Mouse (Mus musculus): ENCODE measurements at regions not wholly inside any gene's neighbourhood (a gene's known extent, or its start where the extent isn't known, plus 50 kb on each side); places are given as distances from the start of the nearest gene placed in this dataset.

GRCm38 (mm10) chr8:17782650-17783049 lies 1195.4 kb downstream of the Defb40 start:
- no peaks in the 10 kb centered on the region for H3K27me3 ChIP-seq
- H3K4me3 ChIP-seq = no peak overlapping the region
- WGBS = 60% methylated on average over 1 of the region's 1 CpGs
- H3K9me3 ChIP-seq (replicated peaks) = no peaks in the 10 kb centered on the region; the same call in 1 of the 2 replicates
- H3K9ac ChIP-seq = no peak overlapping the region
- peak; percentile 52; the same call in 1 of the 2 replicates for ATAC-seq (ENCODE audit: low FRiP score)
- no peaks in the 10 kb centered on the region for H3K36me3 ChIP-seq
- H3K4me1 ChIP-seq = no peaks in the 10 kb centered on the region
- H3K27ac ChIP-seq = no peak overlapping the region
- H3K4me2 ChIP-seq (replicated peaks) = no peak overlapping the region

GRCm38 (mm10) chr8:17781559-17782283 lies 1196.3 kb downstream of the Defb40 start:
- Histone ChIP-seq H3K4me1 (no peaks in the 10 kb centered on the region), H3K27ac (no peak overlapping the region; the same call in 1 of the 2 replicates), H3K36me3 (no peaks in the 10 kb centered on the region), H3K4me3 (no peak overlapping the region), H3K9me3 (replicated peaks) (no peaks in the 10 kb centered on the region; the same call in 1 of the 2 replicates), H3K4me2 (replicated peaks) (no peak overlapping the region), H3K27me3 (no peaks in the 10 kb centered on the region), H3K9ac (no peak overlapping the region)
- 76% methylated on average over 2 of the region's 2 CpGs for WGBS
- ATAC-seq (ENCODE audit: low FRiP score) = peak; percentile 57

GRCm38 (mm10) chr8:17775411-17775810 lies 1202.6 kb downstream of the Defb40 start:
- H3K36me3 ChIP-seq = no peaks in the 10 kb centered on the region
- H3K9me3 ChIP-seq (replicated peaks) = no peaks in the 10 kb centered on the region; the same call in 1 of the 2 replicates
- no peaks in the 10 kb centered on the region for H3K4me1 ChIP-seq
- WGBS = 53% methylated on average over 3 of the region's 3 CpGs
- H3K9ac ChIP-seq = no peak overlapping the region
- H3K4me3 ChIP-seq = no peak overlapping the region
- no peak overlapping the region for H3K27ac ChIP-seq
- no peak overlapping the region for H3K4me2 ChIP-seq (replicated peaks)
- H3K27me3 ChIP-seq = no peaks in the 10 kb centered on the region
- peak; percentile 48; the same call in 1 of the 2 replicates for ATAC-seq (ENCODE audit: low FRiP score)

GRCm38 (mm10) chr8:17773311-17773710 lies 1204.7 kb downstream of the Defb40 start:
- Histone ChIP-seq H3K4me1 (no peaks in the 10 kb centered on the region), H3K27ac (no peak overlapping the region), H3K9ac (no peak overlapping the region), H3K9me3 (replicated peaks) (no peaks in the 10 kb centered on the region), H3K27me3 (no peaks in the 10 kb centered on the region), H3K36me3 (no peaks in the 10 kb centered on the region), H3K4me2 (replicated peaks) (no peak overlapping the region), H3K4me3 (no peak overlapping the region)
- ATAC-seq (ENCODE audit: low FRiP score) = no peak
- 88% methylated on average over 1 of the region's 1 CpGs for WGBS

- H3K36me3 ChIP-seq = no peaks in the 10 kb centered on the region
- no peaks in the 10 kb centered on the region for H3K9me3 ChIP-seq (replicated peaks)
- no peak overlapping the region for H3K4me3 ChIP-seq
- 92% methylated on average over 5 of the region's 5 CpGs for WGBS
- no peak for ATAC-seq (ENCODE audit: low FRiP score)
- no peaks in the 10 kb centered on the region for H3K27me3 ChIP-seq
- H3K4me2 ChIP-seq (replicated peaks) = no peak overlapping the region
- H3K4me1 ChIP-seq = no peaks in the 10 kb centered on the region
- no peak overlapping the region for H3K27ac ChIP-seq
- H3K9ac ChIP-seq = no peak overlapping the region
Measured at GRCm38 (mm10) chr8:17767441-17768007, 1210.5 kb downstream of the Defb40 start.

GRCm38 (mm10) chr8:17724672-17725071 lies 1253.4 kb downstream of the Defb40 start:
- ATAC-seq (ENCODE audit: low FRiP score) = no peak
- H3K27me3 ChIP-seq = no peaks in the 10 kb centered on the region
- no peaks in the 10 kb centered on the region for H3K4me1 ChIP-seq
- H3K4me2 ChIP-seq (replicated peaks) = no peak overlapping the region
- 82% methylated on average over 3 of the region's 3 CpGs for WGBS
- no peak overlapping the region for H3K4me3 ChIP-seq
- H3K27ac ChIP-seq = no peak overlapping the region
- H3K36me3 ChIP-seq = no peaks in the 10 kb centered on the region
- no peaks in the 10 kb centered on the region for H3K9me3 ChIP-seq (replicated peaks)
- no peak overlapping the region for H3K9ac ChIP-seq

GRCm38 (mm10) chr8:17709162-17709561 lies 1268.9 kb downstream of the Defb40 start:
- no peaks in the 10 kb centered on the region for H3K4me1 ChIP-seq
- no peak for ATAC-seq (ENCODE audit: low FRiP score)
- H3K36me3 ChIP-seq = no peaks in the 10 kb centered on the region
- no peaks in the 10 kb centered on the region for H3K9me3 ChIP-seq (replicated peaks)
- no peak overlapping the region for H3K4me3 ChIP-seq
- H3K27me3 ChIP-seq = no peaks in the 10 kb centered on the region
- no peak overlapping the region for H3K4me2 ChIP-seq (replicated peaks)
- no peak overlapping the region for H3K27ac ChIP-seq
- no peak overlapping the region for H3K9ac ChIP-seq
- 70% methylated on average over 1 of the region's 1 CpGs for WGBS

- Histone ChIP-seq H3K36me3 (no peaks in the 10 kb centered on the region), H3K9ac (no peak overlapping the region), H3K27ac (no peak overlapping the region), H3K9me3 (replicated peaks) (no peaks in the 10 kb centered on the region), H3K4me3 (no peak overlapping the region), H3K4me2 (replicated peaks) (no peak overlapping the region), H3K27me3 (no peaks in the 10 kb centered on the region), H3K4me1 (no peaks in the 10 kb centered on the region)
- no peak for ATAC-seq (ENCODE audit: low FRiP score)
- 87% methylated on average over 4 of the region's 4 CpGs for WGBS
Measured at GRCm38 (mm10) chr8:17708409-17708808, 1269.6 kb downstream of the Defb40 start.

GRCm38 (mm10) chr8:17704289-17704688 lies 1273.8 kb downstream of the Defb40 start:
- Histone ChIP-seq H3K4me2 (replicated peaks) (no peak overlapping the region), H3K27me3 (no peaks in the 10 kb centered on the region), H3K9ac (no peak overlapping the region), H3K9me3 (replicated peaks) (no peaks in the 10 kb centered on the region), H3K36me3 (no peaks in the 10 kb centered on the region), H3K4me1 (no peaks in the 10 kb centered on the region), H3K27ac (no peak overlapping the region), H3K4me3 (no peak overlapping the region)
- no peak for ATAC-seq (ENCODE audit: low FRiP score)
- WGBS = 82% methylated on average over 1 of the region's 1 CpGs

GRCm38 (mm10) chr8:17700362-17700761 lies 1277.7 kb downstream of the Defb40 start:
- H3K27me3 ChIP-seq = no peaks in the 10 kb centered on the region
- H3K9ac ChIP-seq = no peak overlapping the region
- H3K27ac ChIP-seq = no peak overlapping the region
- 75% methylated on average over 3 of the region's 3 CpGs for WGBS
- no peaks in the 10 kb centered on the region for H3K4me1 ChIP-seq
- ATAC-seq (ENCODE audit: low FRiP score) = no peak
- no peak overlapping the region for H3K4me3 ChIP-seq
- no peak overlapping the region for H3K4me2 ChIP-seq (replicated peaks)
- H3K36me3 ChIP-seq = no peaks in the 10 kb centered on the region
- H3K9me3 ChIP-seq (replicated peaks) = no peaks in the 10 kb centered on the region

- Histone ChIP-seq H3K4me3 (no peak overlapping the region), H3K36me3 (no peaks in the 10 kb centered on the region), H3K4me2 (replicated peaks) (no peak overlapping the region), H3K9me3 (replicated peaks) (no peaks in the 10 kb centered on the region), H3K4me1 (no peaks in the 10 kb centered on the region), H3K27ac (no peak overlapping the region), H3K27me3 (no peaks in the 10 kb centered on the region), H3K9ac (no peak overlapping the region)
- 76% methylated on average over 4 of the region's 4 CpGs for WGBS
- ATAC-seq (ENCODE audit: low FRiP score) = no peak
Measured at GRCm38 (mm10) chr8:17690074-17690848, 1287.8 kb downstream of the Defb40 start.

- 95% methylated on average over 3 of the region's 3 CpGs for WGBS
- Histone ChIP-seq H3K27me3 (no peaks in the 10 kb centered on the region), H3K4me2 (replicated peaks) (no peak overlapping the region), H3K9ac (no peak overlapping the region), H3K36me3 (no peaks in the 10 kb centered on the region), H3K27ac (no peak overlapping the region), H3K9me3 (replicated peaks) (no peaks in the 10 kb centered on the region), H3K4me1 (no peaks in the 10 kb centered on the region), H3K4me3 (no peak overlapping the region)
- no peak for ATAC-seq (ENCODE audit: low FRiP score)
Measured at GRCm38 (mm10) chr8:17689641-17690040, 1288.4 kb downstream of the Defb40 start.
